Mouse (Mus musculus) forebrain, embryonic 14.5 days (tissue): Measurements from ENCODE around the gene Angptl1. TPM values are rescaled to one million over a fixed set of nuclear protein-coding genes. Genes with fewer than 3 reads are reported as not detected.

ENCODE experiments used
- ATAC-seq: fragments of 200-750 bp; cut with Nextera tagmentation; 2 replicates; pipeline ENCODE4 v1.8.0; 2017; ENCODE audit warnings: mild to moderate bottlenecking, moderate library complexity
- DNase-seq: peaks from one replicate; pipeline ENCODE4 v3.0.0-alpha.2; 2015; ENCODE audit warnings: low spot score
- H3K27ac ChIP-seq: fragments of 300-500 bp; sonication (generic); 2 replicates; pipeline ENCODE4 v1.5.1; 2014; ENCODE audit warnings: low read depth, mild to moderate bottlenecking, control low read depth, low read length, moderate library complexity
- H3K27me3 ChIP-seq: fragments of 300-500 bp; sonication (generic); replicated peaks from 2 replicates; pipeline ENCODE4 v1.6.1; 2014; ENCODE audit warnings: low read length, control low read depth, mixed read lengths; ENCODE audit not compliant: control insufficient read depth, insufficient read depth
- H3K36me3 ChIP-seq: fragments of 300-500 bp; sonication (generic); 2 replicates; pipeline ENCODE4 v1.6.1; 2014; ENCODE audit warnings: low read length, control low read depth; ENCODE audit not compliant: control insufficient read depth, insufficient read depth
- H3K4me1 ChIP-seq: fragments of 300-500 bp; sonication (generic); 2 replicates; pipeline ENCODE4 v1.6.1; 2014; ENCODE audit warnings: antibody characterized with exemption, low read length, control low read depth; ENCODE audit not compliant: control insufficient read depth, insufficient read depth
- H3K4me2 ChIP-seq: fragments of 300-500 bp; sonication (generic); 2 replicates; pipeline ENCODE4 v1.6.1; 2014; ENCODE audit warnings: mild to moderate bottlenecking, control low read depth, low read length
- H3K4me3 ChIP-seq: fragments of 300-500 bp; sonication (generic); 2 replicates; pipeline ENCODE4 v1.5.1; 2014; ENCODE audit warnings: low read depth, low read length, control low read depth
- H3K9ac ChIP-seq: fragments of 300-500 bp; sonication (generic); 2 replicates; pipeline ENCODE4 v1.6.1; 2014; ENCODE audit warnings: mild to moderate bottlenecking, low read length, control low read depth, moderate library complexity
- H3K9me3 ChIP-seq: fragments of 300-500 bp; sonication (generic); replicated peaks from 2 replicates; pipeline ENCODE4 v1.6.1; 2016; ENCODE audit warnings: low read length, control low read depth, mixed read lengths; ENCODE audit not compliant: control insufficient read depth
- WGBS: fragments of 180-500 bp; shearing (Covaris S2); extraction: QIAGEN DNeasy Blood & Tissue Kit; methylation state at CpG from one replicate; pipeline ENCODE4 v1.1.7; 2014; 5-methylcytosine and 5-hydroxymethylcytosine counted together
- polyA plus RNA-seq: library from polyadenylated mRNA; unstranded; fragments of >200 nt; fragmentation: Nextera tagmentation; extraction: Ambion mirVana; gene quantifications from 2 replicates; pipeline ENCODE4 v1.2.1, GENCODE M21; 2014

Gene Angptl1
- polyA plus RNA-seq, 1 experiment from 2014 or later = 1.1 TPM

DNA sequence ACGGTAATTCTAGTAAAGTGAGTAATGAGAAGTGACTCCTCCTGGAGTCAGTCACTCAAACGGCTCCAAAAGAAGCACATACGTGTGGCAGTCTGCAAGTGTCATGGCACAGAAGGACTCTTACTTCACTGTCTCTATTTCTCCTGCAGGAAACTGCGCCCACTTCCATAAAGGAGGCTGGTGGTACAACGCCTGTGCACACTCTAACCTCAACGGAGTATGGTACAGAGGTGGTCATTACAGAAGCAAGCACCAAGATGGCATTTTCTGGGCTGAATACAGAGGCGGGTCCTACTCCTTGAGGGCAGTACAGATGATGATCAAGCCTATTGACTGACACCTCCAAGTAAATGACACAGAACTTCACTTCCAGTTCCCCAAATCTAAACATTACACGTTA lies 21.9 kb downstream of the Angptl1 start:
- Histone ChIP-seq H3K9me3 (no peaks in the 10 kb centered on the region), H3K4me3 (no peak overlapping the region), H3K4me2 (no peak overlapping the region), H3K9ac (no peak overlapping the region), H3K27me3 (no peaks in the 10 kb centered on the region), H3K36me3 (no peaks in the 10 kb centered on the region), H3K4me1 (no peaks in the 10 kb centered on the region; the same call in 1 of the 2 replicates), H3K27ac (no peak overlapping the region)
- 93% methylated on average over 8 of the region's 8 CpGs for WGBS
- ATAC-seq (no peak), DNase-seq (no peak)

DNA sequence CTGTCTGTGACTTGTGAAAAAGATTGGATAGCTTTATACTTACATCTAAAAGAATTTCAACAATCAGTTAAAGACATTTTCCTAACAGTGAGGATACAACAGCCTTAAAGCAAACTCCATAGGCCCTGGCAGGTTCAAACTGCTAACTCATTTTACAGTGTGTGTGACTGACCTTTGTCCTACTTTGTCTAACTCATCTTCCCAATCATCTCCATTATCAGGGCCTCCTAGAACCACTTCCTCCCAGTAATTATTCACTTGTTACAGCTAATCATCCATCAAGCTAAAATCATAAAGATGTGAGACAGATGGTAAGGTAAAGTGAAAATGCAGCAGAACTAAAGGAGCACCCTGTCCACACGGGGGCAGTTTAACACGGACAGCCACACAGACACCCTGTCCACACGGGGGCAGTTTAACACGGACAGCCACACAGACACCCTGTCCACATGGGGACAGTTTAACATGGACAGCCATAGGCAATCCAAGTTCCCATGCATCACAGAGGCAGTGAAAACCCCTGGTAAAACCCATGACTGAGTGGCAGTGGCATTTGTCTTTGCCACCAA lies 23.2 kb downstream of the Angptl1 start:
- no peaks in the 10 kb centered on the region for H3K9me3 ChIP-seq
- no peak for ATAC-seq
- WGBS = 52% methylated on average over 4 of the region's 4 CpGs

GRCm38 (mm10) chr1:156863726-156864125 lies 25.4 kb downstream of the Angptl1 start:
- 61% methylated on average over 3 of the region's 3 CpGs for WGBS

More for the DNA sequence above, 23.2 kb downstream of the Angptl1 start:
- Histone ChIP-seq H3K4me1 (no peaks in the 10 kb centered on the region; the same call in 1 of the 2 replicates), H3K36me3 (no peaks in the 10 kb centered on the region), H3K4me3 (no peak overlapping the region), H3K27ac (no peak overlapping the region), H3K4me2 (no peak overlapping the region), H3K27me3 (no peaks in the 10 kb centered on the region), H3K9ac (no peak overlapping the region)
- no peak for DNase-seq

DNA sequence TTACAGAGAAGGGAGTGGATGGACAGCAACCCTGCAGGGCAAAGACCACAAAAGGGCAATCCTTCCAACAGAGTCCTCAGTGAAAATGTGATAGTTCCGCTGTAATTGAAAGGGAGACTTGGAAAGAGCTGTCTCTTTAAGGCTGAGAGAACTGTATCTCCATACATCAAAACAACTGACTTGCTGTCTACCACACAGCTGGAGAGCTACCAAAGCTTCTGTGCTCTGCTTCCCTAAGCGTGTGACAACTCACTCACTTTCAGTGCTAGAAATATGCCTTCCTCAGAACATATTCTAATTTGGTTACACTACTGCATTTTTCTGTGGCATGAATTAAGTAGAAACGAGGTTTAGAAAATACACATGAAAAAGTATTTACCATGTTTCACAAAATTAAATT lies 25.9 kb downstream of the Angptl1 start:
- no peak for ATAC-seq

More at GRCm38 (mm10) chr1:156863726-156864125, 25.4 kb downstream of the Angptl1 start:
- DNase-seq = peak; percentile 15
- Histone ChIP-seq H3K9me3 (no peaks in the 10 kb centered on the region), H3K4me2 (no peak overlapping the region), H3K4me1 (no peaks in the 10 kb centered on the region; the same call in 1 of the 2 replicates), H3K36me3 (0 out of 2 replicates have a peak, but pooled peaks cover 3% of the 10 kb centered on the region), H3K27me3 (no peaks in the 10 kb centered on the region), H3K27ac (no peak overlapping the region; the same call in 1 of the 2 replicates), H3K9ac (no peak overlapping the region), H3K4me3 (no peak overlapping the region)
- peak; percentile 48; the same call in 1 of the 2 replicates for ATAC-seq

GRCm38 (mm10) chr1:156870028-156870427 lies 31.7 kb downstream of the Angptl1 start:
- no peak for DNase-seq
- Histone ChIP-seq H3K27me3 (no peaks in the 10 kb centered on the region), H3K9me3 (no peaks in the 10 kb centered on the region), H3K27ac (no peak overlapping the region), H3K9ac (no peak overlapping the region), H3K4me1 (no peaks in the 10 kb centered on the region), H3K4me2 (no peak overlapping the region), H3K4me3 (no peak overlapping the region), H3K36me3 (peaks cover 15% of the 10 kb centered on the region)
- WGBS = 91% methylated on average over 5 of the region's 5 CpGs
- no peak for ATAC-seq

More for the DNA sequence above, 25.9 kb downstream of the Angptl1 start:
- Histone ChIP-seq H3K36me3 (0 out of 2 replicates have a peak, but pooled peaks cover 3% of the 10 kb centered on the region), H3K4me2 (no peak overlapping the region), H3K4me1 (no peaks in the 10 kb centered on the region; the same call in 1 of the 2 replicates), H3K27me3 (no peaks in the 10 kb centered on the region), H3K27ac (no peak overlapping the region), H3K9ac (no peak overlapping the region), H3K4me3 (no peak overlapping the region), H3K9me3 (no peaks in the 10 kb centered on the region)
- 67% methylated on average over 3 of the region's 3 CpGs for WGBS
- peak; percentile 51 for DNase-seq

DNA sequence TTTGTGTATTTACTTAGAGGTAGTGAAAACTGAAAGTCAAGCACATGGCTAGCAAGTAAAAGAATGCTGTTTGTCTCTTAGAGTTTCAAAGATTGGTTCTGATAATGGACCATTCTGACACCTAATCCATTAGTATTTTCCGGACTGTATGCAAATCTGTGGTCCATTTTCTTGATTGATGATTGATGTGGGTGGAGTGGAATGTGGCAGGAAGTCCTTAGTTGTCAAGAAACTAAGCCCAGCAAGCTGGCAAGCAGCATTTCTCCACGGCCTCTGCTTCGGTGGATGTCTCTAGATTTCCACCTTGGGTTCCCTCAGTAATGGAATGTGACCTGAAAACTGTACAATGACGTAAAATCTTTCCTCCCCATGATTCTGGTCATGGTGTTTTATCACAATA lies 32.3 kb downstream of the Angptl1 start:
- H3K27ac ChIP-seq = no peak overlapping the region
- no peaks in the 10 kb centered on the region for H3K27me3 ChIP-seq
- H3K9ac ChIP-seq = no peak overlapping the region
- ATAC-seq (no peak), DNase-seq (no peak)
- no peak overlapping the region for H3K4me3 ChIP-seq
- no peaks in the 10 kb centered on the region for H3K4me1 ChIP-seq
- no peak overlapping the region for H3K4me2 ChIP-seq
- WGBS = 97% methylated on average over 4 of the region's 4 CpGs
- H3K36me3 ChIP-seq = peaks cover 15% of the 10 kb centered on the region
- no peaks in the 10 kb centered on the region for H3K9me3 ChIP-seq

DNA sequence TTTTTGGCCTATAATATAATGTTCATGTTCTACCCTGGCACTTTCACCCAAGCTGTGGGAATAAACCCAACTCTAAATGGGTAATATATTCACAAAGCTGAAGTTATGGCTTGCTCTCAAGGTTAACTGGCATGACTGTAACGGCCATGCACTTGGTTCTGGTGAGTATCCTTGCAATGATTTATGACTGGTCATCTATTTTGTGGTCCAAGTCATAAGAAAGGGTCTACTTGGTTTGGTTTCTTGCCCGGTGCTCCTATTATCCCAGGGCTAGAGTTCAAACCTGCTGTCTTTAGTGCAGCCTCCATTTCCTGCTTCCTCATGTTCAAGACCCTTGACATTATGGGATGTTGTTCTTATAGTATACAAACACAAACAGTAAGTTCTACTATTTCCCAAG lies 46.4 kb downstream of the Angptl1 start:
- H3K4me3 ChIP-seq = no peak overlapping the region
- H3K9ac ChIP-seq = no peak overlapping the region
- no peaks in the 10 kb centered on the region for H3K4me1 ChIP-seq
- peaks cover 29% of the 10 kb centered on the region for H3K36me3 ChIP-seq
- H3K9me3 ChIP-seq = no peaks in the 10 kb centered on the region
- no peak overlapping the region for H3K4me2 ChIP-seq
- H3K27ac ChIP-seq = no peak overlapping the region
- no peaks in the 10 kb centered on the region for H3K27me3 ChIP-seq
- 97% methylated on average over 2 of the region's 2 CpGs for WGBS
- no peak for ATAC-seq
- no peak for DNase-seq

DNA sequence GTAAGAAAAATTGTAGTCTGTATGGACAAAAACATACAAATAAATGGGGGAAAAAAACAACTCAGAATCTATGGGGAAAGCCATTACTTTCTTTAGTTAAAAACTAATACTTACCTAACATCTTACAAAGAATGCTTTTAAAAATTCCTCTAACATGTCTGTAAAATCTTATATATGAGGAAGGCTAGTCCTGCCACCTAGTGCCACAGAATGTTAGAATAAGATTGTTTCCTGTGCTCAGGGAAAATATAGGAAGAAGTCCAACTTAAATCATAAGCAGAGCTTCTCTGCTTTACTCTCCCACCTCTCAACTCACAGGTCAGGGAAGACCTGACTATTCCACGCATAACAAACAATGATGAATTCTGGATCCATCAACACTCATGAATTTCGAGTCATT lies 47.5 kb downstream of the Angptl1 start:
- H3K4me3 ChIP-seq = no peak overlapping the region
- H3K27ac ChIP-seq = no peak overlapping the region
- H3K4me2 ChIP-seq = no peak overlapping the region
- DNase-seq (no peak), ATAC-seq (no peak)
- H3K9me3 ChIP-seq = no peaks in the 10 kb centered on the region
- WGBS = 91% methylated on average over 2 of the region's 2 CpGs
- H3K9ac ChIP-seq = no peak overlapping the region
- H3K27me3 ChIP-seq = no peaks in the 10 kb centered on the region
- H3K36me3 ChIP-seq = peaks cover 29% of the 10 kb centered on the region
- no peaks in the 10 kb centered on the region for H3K4me1 ChIP-seq

DNA sequence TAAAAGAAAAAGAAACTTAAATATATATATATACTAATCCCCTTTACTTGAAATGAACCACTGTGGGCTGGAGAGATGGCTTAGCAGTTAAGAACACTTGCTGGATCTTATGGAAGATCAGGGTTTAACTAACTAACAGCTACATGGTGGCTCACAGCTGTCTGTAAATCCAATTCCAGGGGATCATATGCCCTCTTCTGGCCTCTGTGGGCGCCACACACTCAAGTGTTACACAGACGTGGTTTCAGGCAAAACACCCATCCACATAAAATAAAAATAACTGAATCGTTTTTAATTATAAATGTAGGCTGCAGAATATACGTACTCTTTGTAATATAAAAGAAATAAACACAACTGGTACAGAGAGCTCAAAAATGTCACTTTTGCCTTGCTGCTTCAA lies 50.5 kb downstream of the Angptl1 start:
- no peaks in the 10 kb centered on the region for H3K4me1 ChIP-seq
- H3K27me3 ChIP-seq = no peaks in the 10 kb centered on the region
- ATAC-seq (no peak), DNase-seq (no peak)
- no peak overlapping the region for H3K27ac ChIP-seq
- H3K4me2 ChIP-seq = no peak overlapping the region
- 86% methylated on average over 4 of the region's 4 CpGs for WGBS
- H3K9ac ChIP-seq = no peak overlapping the region
- peaks cover 16% of the 10 kb centered on the region for H3K36me3 ChIP-seq
- no peak overlapping the region for H3K4me3 ChIP-seq
- H3K9me3 ChIP-seq = no peaks in the 10 kb centered on the region
